Mouse (Mus musculus) intestine, embryonic 14.5 days (tissue): Measurements from ENCODE around the gene Gm9903. TPM values are rescaled to one million over a fixed set of nuclear protein-coding genes. Genes with fewer than 3 reads are reported as not detected.
A peak's percentile ranks its signal among the peaks of the same experiment; 100 is the strongest.

Source experiments
- ATAC-seq: fragments of 200-750 bp; cut with Nextera tagmentation; replicated peaks from 2 replicates; pipeline ENCODE4 v1.8.0; 2017; ENCODE audit warnings: low read depth, moderate number of reproducible peaks, moderate TSS enrichment, moderate library complexity; ENCODE audit not compliant: low FRiP score, low TSS enrichment
- DNase-seq: peaks from one replicate; pipeline ENCODE4 v3.0.0-alpha.2; 2018; ENCODE audit warnings: low spot score
- H3K27ac ChIP-seq: fragments of 300-500 bp; sonication (generic); 2 replicates; pipeline ENCODE4 v1.5.1; 2014; ENCODE audit warnings: low read depth, mild to moderate bottlenecking, control low read depth
- H3K27me3 ChIP-seq: fragments of 300-500 bp; sonication (generic); replicated peaks from 2 replicates; pipeline ENCODE4 v1.6.1; 2014; ENCODE audit warnings: low read length, control low read depth; ENCODE audit not compliant: control insufficient read depth, insufficient read depth
- H3K36me3 ChIP-seq: fragments of 300-500 bp; sonication (generic); 2 replicates; pipeline ENCODE4 v1.6.1; 2014; ENCODE audit warnings: low read length, control low read depth; ENCODE audit not compliant: control insufficient read depth, insufficient read depth
- H3K4me1 ChIP-seq: fragments of 300-500 bp; sonication (generic); replicated peaks from 2 replicates; pipeline ENCODE4 v1.6.1; 2014; ENCODE audit warnings: low read length, control low read depth, mixed read lengths; ENCODE audit not compliant: control insufficient read depth, insufficient read depth
- H3K4me2 ChIP-seq: fragments of 300-500 bp; sonication (generic); 2 replicates; pipeline ENCODE4 v1.6.1; 2014; ENCODE audit warnings: low read length
- H3K4me3 ChIP-seq: fragments of 300-500 bp; sonication (generic); 2 replicates; pipeline ENCODE4 v1.5.1; 2014; ENCODE audit warnings: low read depth, low read length, control low read depth, mixed read lengths
- H3K9ac ChIP-seq: fragments of 300-500 bp; sonication (generic); 2 replicates; pipeline ENCODE4 v1.6.1; 2014; ENCODE audit warnings: mild to moderate bottlenecking, low read length
- H3K9me3 ChIP-seq: fragments of 300-500 bp; sonication (generic); 2 replicates; pipeline ENCODE4 v1.6.1; 2016; ENCODE audit warnings: low read length, control low read depth; ENCODE audit not compliant: control insufficient read depth
- WGBS: fragments of 180-500 bp; shearing (Covaris S2); extraction: QIAGEN DNeasy Blood & Tissue Kit; methylation state at CpG from one replicate; pipeline ENCODE4 v1.1.7; 2014; 5-methylcytosine and 5-hydroxymethylcytosine counted together
- polyA plus RNA-seq: library from polyadenylated mRNA; unstranded; fragments of >200 nt; fragmentation: Nextera tagmentation; extraction: Ambion mirVana; gene quantifications from 2 replicates; pipeline ENCODE4 v1.2.1, GENCODE M21; 2014

Gene Gm9903
- polyA plus RNA-seq, 1 experiment from 2014 or later, result 0.46 TPM

GRCm38 (mm10) chr5:33668223-33668622 is 38.5 kb downstream of the Gm9903 start:
- Histone ChIP-seq H3K36me3 (peaks cover 91% of the 10 kb centered on the region), H3K9me3 (no peaks in the 10 kb centered on the region), H3K27me3 (no peaks in the 10 kb centered on the region), H3K27ac (no peak overlapping the region), H3K9ac (no peak overlapping the region), H3K4me3 (no peak overlapping the region), H3K4me2 (no peak overlapping the region), H3K4me1 (no peaks in the 10 kb centered on the region)
- DNase-seq (peak; percentile 51), ATAC-seq (no peak)

GRCm38 (mm10) chr5:33671659-33672058 is 41.9 kb downstream of the Gm9903 start:
- peaks cover 70% of the 10 kb centered on the region for H3K36me3 ChIP-seq
- no peaks in the 10 kb centered on the region for H3K27me3 ChIP-seq
- no peak overlapping the region for H3K9ac ChIP-seq
- H3K4me2 ChIP-seq, result no peak overlapping the region
- no peaks in the 10 kb centered on the region for H3K9me3 ChIP-seq
- H3K27ac ChIP-seq, result no peak overlapping the region
- DNase-seq (peak; percentile 45), ATAC-seq (no peak)
- no peaks in the 10 kb centered on the region for H3K4me1 ChIP-seq
- H3K4me3 ChIP-seq, result no peak overlapping the region
- WGBS, result 76% methylated on average over 5 of the region's 5 CpGs

GRCm38 (mm10) chr5:33674439-33674838 is 44.7 kb downstream of the Gm9903 start:
- 86% methylated on average over 3 of the region's 3 CpGs for WGBS
- H3K4me1 ChIP-seq, result no peaks in the 10 kb centered on the region
- H3K27ac ChIP-seq, result no peak overlapping the region; the same call in 1 of the 2 replicates
- H3K36me3 ChIP-seq, result peaks cover 42% of the 10 kb centered on the region
- no peaks in the 10 kb centered on the region for H3K27me3 ChIP-seq
- no peaks in the 10 kb centered on the region for H3K9me3 ChIP-seq
- DNase-seq, result peak; percentile 51
- no peak overlapping the region for H3K4me2 ChIP-seq
- H3K4me3 ChIP-seq, result no peak overlapping the region
- peak; percentile 40; the same call in 1 of the 2 replicates for ATAC-seq
- no peak overlapping the region for H3K9ac ChIP-seq

GRCm38 (mm10) chr5:33675964-33676363 is 46.2 kb downstream of the Gm9903 start:
- DNase-seq (peak; percentile 82), ATAC-seq (no peak; the same call in 1 of the 2 replicates)
- Histone ChIP-seq H3K9me3 (no peaks in the 10 kb centered on the region), H3K4me2 (no peak overlapping the region), H3K27me3 (no peaks in the 10 kb centered on the region), H3K9ac (no peak overlapping the region), H3K4me3 (no peak overlapping the region), H3K27ac (no peak overlapping the region), H3K4me1 (no peaks in the 10 kb centered on the region), H3K36me3 (peaks cover 27% of the 10 kb centered on the region)
- 12% methylated on average over 1 of the region's 1 CpGs for WGBS

GRCm38 (mm10) chr5:33678244-33678643 is 48.5 kb downstream of the Gm9903 start:
- no peak for DNase-seq
- H3K36me3 ChIP-seq, result peaks cover 4% of the 10 kb centered on the region; the same call in 1 of the 2 replicates
- no peak overlapping the region for H3K4me2 ChIP-seq
- no peak overlapping the region for H3K4me3 ChIP-seq
- no peak overlapping the region for H3K27ac ChIP-seq
- no peaks in the 10 kb centered on the region for H3K27me3 ChIP-seq
- no peak for ATAC-seq
- no peaks in the 10 kb centered on the region for H3K9me3 ChIP-seq
- H3K9ac ChIP-seq, result no peak overlapping the region
- WGBS, result 82% methylated on average over 5 of the region's 5 CpGs
- no peaks in the 10 kb centered on the region for H3K4me1 ChIP-seq

GRCm38 (mm10) chr5:33681044-33681443 is 51.3 kb downstream of the Gm9903 start:
- Histone ChIP-seq H3K4me2 (no peak overlapping the region), H3K9ac (no peak overlapping the region), H3K9me3 (no peaks in the 10 kb centered on the region), H3K4me3 (no peak overlapping the region), H3K36me3 (no peaks in the 10 kb centered on the region), H3K27me3 (no peaks in the 10 kb centered on the region), H3K27ac (no peak overlapping the region), H3K4me1 (no peaks in the 10 kb centered on the region)
- WGBS, result 52% methylated on average over 3 of the region's 3 CpGs
- DNase-seq, result peak; percentile 50
- no peak for ATAC-seq

Other genes with a start within 250 kb of the Gm9903 start
- gene Nkx1-1, start 195.9 kb upstream of the Gm9903 start, polyA plus RNA-seq, result not detected in 2 replicates
- gene Fam53a, start 290 bp upstream of the Gm9903 start, polyA plus RNA-seq, result 67.4 and 69.8 TPM in 2 replicates
- 214 and 230 TPM in 2 replicates for gene Slbp, start 22.6 kb downstream of the Gm9903 start, polyA plus RNA-seq
- gene Tacc3, start 28.2 kb downstream of the Gm9903 start, polyA plus RNA-seq, result 174 and 191 TPM in 2 replicates
- gene Tmem129, start 28.5 kb downstream of the Gm9903 start, polyA plus RNA-seq, result 39.3 and 42.4 TPM in 2 replicates
- 11.1 and 13.7 TPM in 2 replicates for gene Fgfr3, start 91.7 kb downstream of the Gm9903 start, polyA plus RNA-seq
- gene Letm1, start 152.9 kb downstream of the Gm9903 start, polyA plus RNA-seq, result 39.8 and 43.8 TPM in 2 replicates
- 56.7 and 59.2 TPM in 2 replicates for gene Nsd2, start 190.8 kb downstream of the Gm9903 start, polyA plus RNA-seq